In the genomic region with DNA sequence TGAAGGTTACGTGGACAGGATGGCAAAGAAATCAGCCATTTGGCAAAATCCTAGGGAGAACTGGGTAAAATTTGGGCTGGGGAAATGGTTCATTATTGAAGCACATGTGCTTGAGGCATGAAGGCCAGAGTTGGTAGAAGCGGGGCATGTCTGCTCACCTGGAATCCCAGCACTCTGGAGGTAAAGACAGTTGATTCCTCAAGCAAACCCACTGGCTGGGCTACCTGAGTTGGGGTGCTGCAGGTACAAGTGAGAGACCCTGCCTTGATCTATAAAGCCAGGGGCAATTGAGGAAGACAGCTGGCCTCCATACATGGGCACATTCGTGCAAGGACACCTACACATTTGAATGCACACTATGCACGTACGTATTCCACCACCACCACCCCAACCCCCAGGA, we compare ENCODE assay signal across 10 mouse cellular contexts. TPM values are rescaled to one million over a fixed set of nuclear protein-coding genes. Genes with fewer than 3 reads are reported as not detected.
A peak's percentile ranks its signal among the peaks of the same experiment; 100 is the strongest.
DNase-seq lines count a peak whose midpoint lies in the region; ATAC-seq and TF ChIP-seq lines count a peak whose summit lies in the region.
"Had no signal": no experiment of that assay in that cellular context is flagged by ENCODE, and none has a peak within 500 bp of the region (broad histone marks: within the 10 kb centered on the region; RNA-seq: fewer than 3 reads in every experiment).

No protein-coding gene starts in this region.

- no peaks in the 10 kb centered on the region for H3K9me3 ChIP-seq in heart, embryonic 10.5 days
- H3K9me3 ChIP-seq in CH12.LX (replicated peaks; ENCODE audit: low read length) = no peaks in the 10 kb centered on the region
- no peaks in the 10 kb centered on the region for H3K9me3 ChIP-seq in forebrain, embryonic 11.5 days (ENCODE audit: control insufficient read depth, low read length)
- no peaks in the 10 kb centered on the region for H3K9me3 ChIP-seq in limb, embryonic 13.5 days

- dilution Hi-C loops in CH12.LX (cut with MboI; ENCODE audit: extremely low pct_ligation_motif_present, extremely low pct_unique_long_range_greater_than_20kb, low sequenced_read_pairs) = no loop called here

- no peak for ATAC-seq in forebrain, embryonic 11.5 days (replicated peaks; ENCODE audit: low FRiP score)
- no peak for ATAC-seq in limb, embryonic 13.5 days (ENCODE audit: low FRiP score, low read depth)

- H3K4me1 ChIP-seq in heart, embryonic 10.5 days = peaks cover 14% of the 10 kb centered on the region
- peaks cover 4 to 13% of the 10 kb centered on the region in 2 experiments for H3K4me1 ChIP-seq in CH12.LX (ENCODE audit: control insufficient read depth in 1 of 2, insufficient read depth in 2 of 2)
- H3K4me1 ChIP-seq in forebrain, embryonic 11.5 days (replicated peaks; ENCODE audit: control insufficient read depth, insufficient read depth, low read length) = no peaks in the 10 kb centered on the region
- peaks cover 7% of the 10 kb centered on the region for H3K4me1 ChIP-seq in limb, embryonic 13.5 days

- no peak overlapping the region for H3K27ac ChIP-seq in heart, embryonic 10.5 days
- no peak overlapping the region for H3K27ac ChIP-seq in CH12.LX (ENCODE audit: insufficient read depth, low read depth)
- no peak overlapping the region for H3K27ac ChIP-seq in forebrain, embryonic 11.5 days (ENCODE audit: low read depth, low read length)
- no peak overlapping the region for H3K27ac ChIP-seq in limb, embryonic 13.5 days

- TF ChIP-seq EP300 in CH12.LX (IDR thresholded peaks at IDR 0.05; ENCODE audit: low read length) = no peak

- peak overlapping the region; percentile 47 for H3K9ac ChIP-seq in CH12.LX (ENCODE audit: insufficient read depth, low read depth)
- no peak overlapping the region for H3K9ac ChIP-seq in forebrain, embryonic 11.5 days (ENCODE audit: low read length)
- 0 out of 2 replicates have a peak overlapping the region, but pooled peaks have one; percentile 68 for H3K9ac ChIP-seq in limb, embryonic 13.5 days

- H3K4me3 ChIP-seq in heart, embryonic 10.5 days = peak overlapping the region; percentile 83
- H3K4me3 ChIP-seq in CH12.LX (replicated peaks in 1 of 3; ENCODE audit: low read depth in 2 of 3, low read length in 2 of 3, poor library complexity in 1 of 3) = peak overlapping the region in 2 of 3 experiments; percentile 71 to 83
- H3K4me3 ChIP-seq in forebrain, embryonic 11.5 days (ENCODE audit: low read depth, low read length) = peak overlapping the region; percentile 60
- peak overlapping the region; percentile 71 for H3K4me3 ChIP-seq in limb, embryonic 13.5 days

- TF ChIP-seq RAD21 in CH12.LX (IDR thresholded peaks at IDR 0.05; ENCODE audit: low read depth, low read length) = no peak

- no peaks in the 10 kb centered on the region for H3K79me2 ChIP-seq in CH12.LX (replicated peaks; ENCODE audit: control insufficient read depth, extremely low read depth, insufficient read depth, poor library complexity, severe bottlenecking)

- H3K27me3 ChIP-seq in heart, embryonic 10.5 days (ENCODE audit: insufficient read depth, poor library complexity, severe bottlenecking) = peaks cover 3% of the 10 kb centered on the region; the same call in 1 of the 2 replicates
- H3K27me3 ChIP-seq in CH12.LX (replicated peaks) = peaks cover 7% of the 10 kb centered on the region
- no peaks in the 10 kb centered on the region for H3K27me3 ChIP-seq in forebrain, embryonic 11.5 days (ENCODE audit: control insufficient read depth, insufficient read depth, low read length)
- H3K27me3 ChIP-seq in limb, embryonic 13.5 days = no peaks in the 10 kb centered on the region

- in situ Hi-C loops in CH12.LX (cut with MboI; ENCODE audit: low pct_ligation_motif_present, low pct_unique_long_range_greater_than_20kb, low sequenced_read_pairs) = no loop called here

- TF ChIP-seq POLR2A in CH12.LX (IDR thresholded peaks at IDR 0.05; ENCODE audit: low read depth, low read length) = no peak

- H3K4me2 ChIP-seq in CH12.LX (ENCODE audit: insufficient read depth, low read depth, poor library complexity, severe bottlenecking) = peak overlapping the region; percentile 65
- H3K4me2 ChIP-seq in forebrain, embryonic 11.5 days (ENCODE audit: low read depth, low read length, severe bottlenecking) = peak overlapping the region; percentile 52; the same call in 1 of the 2 replicates
- H3K4me2 ChIP-seq in limb, embryonic 13.5 days (replicated peaks) = peak overlapping the region; percentile 72

- no peak for TF ChIP-seq CTCF in CH12.LX (conservative IDR thresholded peaks at IDR 0.05 in 1 of 2, IDR thresholded peaks at IDR 0.05 in 1 of 2; ENCODE audit: low read depth in 2 of 2, low read length in 2 of 2)

- peak; percentile 58 for DNase-seq in heart, embryonic 10.5 days (ENCODE audit: low spot score)
- no peak for DNase-seq in heart, adult 9 months (ENCODE audit: low spot score in 2 of 2)
- no peak for DNase-seq in CH12.LX (ENCODE audit: extremely low read depth)
- DNase-seq in forebrain, embryonic 11.5 days (ENCODE audit: low spot score) = peak; percentile 34
- DNase-seq in right cerebral cortex, postnatal 4 days = no peak
- no peak for DNase-seq in urinary bladder, postnatal 36 days (ENCODE audit: low spot score in 2 of 2)
- no peak for DNase-seq in cerebellum, postnatal 4 days (ENCODE audit: low spot score in 2 of 2)

- peaks cover 41% of the 10 kb centered on the region for H3K36me3 ChIP-seq in heart, embryonic 10.5 days
- peaks cover 22 to 48% of the 10 kb centered on the region in 2 experiments for H3K36me3 ChIP-seq in CH12.LX (replicated peaks in 1 of 2; ENCODE audit: control insufficient read depth in 1 of 2, insufficient read depth in 1 of 2, low read length in 1 of 2)
- no peaks in the 10 kb centered on the region for H3K36me3 ChIP-seq in forebrain, embryonic 11.5 days (ENCODE audit: control insufficient read depth, insufficient read depth, low read length)
- peaks cover 38% of the 10 kb centered on the region for H3K36me3 ChIP-seq in limb, embryonic 13.5 days

- WGBS in heart, embryonic 10.5 days = 91% methylated on average over 5 of the region's 5 CpGs
- WGBS in forebrain, embryonic 11.5 days = 92% methylated on average over 5 of the region's 5 CpGs
- 91% methylated on average over 5 of the region's 5 CpGs for WGBS in limb, embryonic 13.5 days

TF ChIP-seq in CH12.LX, 34 proteins besides CTCF, POLR2A, EP300 and RAD21:
- TF ChIP-seq KAT2A (IDR thresholded peaks at IDR 0.05; ENCODE audit: insufficient replicate concordance, low read length) (no peak), UBTF (IDR thresholded peaks at IDR 0.05; ENCODE audit: low read depth, low read length) (no peak), ZMIZ1 (IDR thresholded peaks at IDR 0.05; ENCODE audit: low read depth, low read length) (no peak), ZKSCAN1 (IDR thresholded peaks at IDR 0.05; ENCODE audit: borderline replicate concordance, low read depth, low read length) (no peak), E2F4 (IDR thresholded peaks at IDR 0.05; ENCODE audit: insufficient replicate concordance, low read depth, low read length) (no peak), JUND (conservative IDR thresholded peaks at IDR 0.05; ENCODE audit: low read depth, low read length) (no peak), CHD1 (IDR thresholded peaks at IDR 0.05; ENCODE audit: low read depth, low read length) (no peak), TCF12 (IDR thresholded peaks at IDR 0.05; ENCODE audit: low read depth, low read length) (no peak), JUN (IDR thresholded peaks at IDR 0.05; ENCODE audit: insufficient read depth, low read depth, low read length) (no peak), ZNF384 (IDR thresholded peaks at IDR 0.05; ENCODE audit: low read depth, low read length) (no peak), MXI1 (IDR thresholded peaks at IDR 0.05; ENCODE audit: low read depth, low read length) (no peak), MAFK (IDR thresholded peaks at IDR 0.05; ENCODE audit: insufficient replicate concordance, low read length) (no peak)

RNA-seq across cellular contexts. Expression of gene Dmac2, which starts 0.9 kb away (rescaled TPM):
- 48.9 and 54.6 TPM in 2 replicates for polyA plus RNA-seq in heart, embryonic 10.5 days (2016; fragmentation: Nextera tagmentation; extraction: Ambion mirVana)
- total RNA-seq in CH12.LX (2012; rRNA removed) (18.7 and 21.4 TPM in 2 replicates), CH12.LX (2014; rRNA removed) (19.8 and 20.6 TPM in 2 replicates)
- 35.0 and 35.1 TPM in 2 replicates for polyA plus RNA-seq in CH12.LX (2012; ENCODE audit: insufficient read length, low read depth)
- polyA plus RNA-seq in forebrain, embryonic 11.5 days (2014; fragmentation: Nextera tagmentation; extraction: Ambion mirVana) = 22.2 and 23.4 TPM in 2 replicates
- polyA plus RNA-seq in limb, embryonic 13.5 days (2015; fragmentation: Nextera tagmentation; extraction: Ambion mirVana) = 37.3 and 39.6 TPM in 2 replicates

RNA-seq across cellular contexts. Expression of gene Erich4, which starts 4.4 kb away (rescaled TPM):
- polyA plus RNA-seq in heart, embryonic 10.5 days (2016; fragmentation: Nextera tagmentation; extraction: Ambion mirVana) = not detected in 2 replicates
- total RNA-seq in CH12.LX (2012; rRNA removed) (not detected in 2 replicates), CH12.LX (2014; rRNA removed) (not detected in 2 replicates)
- polyA plus RNA-seq in CH12.LX (2012; ENCODE audit: insufficient read length, low read depth) = not detected in 2 replicates
- polyA plus RNA-seq in forebrain, embryonic 11.5 days (2014; fragmentation: Nextera tagmentation; extraction: Ambion mirVana) = not detected in 2 replicates
- polyA plus RNA-seq in limb, embryonic 13.5 days (2015; fragmentation: Nextera tagmentation; extraction: Ambion mirVana) = not detected in 2 replicates
- total RNA-seq: MEL had no signal
- polyA plus RNA-seq: neural tube, embryonic 11.5 days had no signal

RNA-seq across cellular contexts. Expression of gene B3gnt8, which starts 6.4 kb away (rescaled TPM):
- polyA plus RNA-seq in heart, embryonic 10.5 days (2016; fragmentation: Nextera tagmentation; extraction: Ambion mirVana) = 5.2 and 5.4 TPM in 2 replicates
- total RNA-seq in CH12.LX (2012; rRNA removed) (0.21 TPM in 2 replicates), CH12.LX (2014; rRNA removed) (not detected in 2 replicates)
- polyA plus RNA-seq in CH12.LX (2012; ENCODE audit: insufficient read length, low read depth) = 0.24 and 0.29 TPM in 2 replicates
- 0.29 and 0.99 TPM in 2 replicates for polyA plus RNA-seq in forebrain, embryonic 11.5 days (2014; fragmentation: Nextera tagmentation; extraction: Ambion mirVana)
- 4.3 and 5.1 TPM in 2 replicates for polyA plus RNA-seq in limb, embryonic 13.5 days (2015; fragmentation: Nextera tagmentation; extraction: Ambion mirVana)

RNA-seq across cellular contexts. Expression of gene Bckdha, which starts 38.7 kb away (rescaled TPM):
- 51.7 and 51.8 TPM in 2 replicates for polyA plus RNA-seq in heart, embryonic 10.5 days (2016; fragmentation: Nextera tagmentation; extraction: Ambion mirVana)
- total RNA-seq in CH12.LX (2012; rRNA removed) (14.9 and 19.9 TPM in 2 replicates), CH12.LX (2014; rRNA removed) (20.8 and 21.4 TPM in 2 replicates)
- 13.4 and 17.2 TPM in 2 replicates for polyA plus RNA-seq in CH12.LX (2012; ENCODE audit: insufficient read length, low read depth)
- 30.5 and 38.0 TPM in 2 replicates for polyA plus RNA-seq in forebrain, embryonic 11.5 days (2014; fragmentation: Nextera tagmentation; extraction: Ambion mirVana)
- 61.6 and 65.0 TPM in 2 replicates for polyA plus RNA-seq in limb, embryonic 13.5 days (2015; fragmentation: Nextera tagmentation; extraction: Ambion mirVana)

RNA-seq across cellular contexts. Expression of gene Exosc5, which starts 38.9 kb away (rescaled TPM):
- polyA plus RNA-seq in heart, embryonic 10.5 days (2016; fragmentation: Nextera tagmentation; extraction: Ambion mirVana) = 50.6 and 74.8 TPM in 2 replicates
- total RNA-seq in CH12.LX (2012; rRNA removed) (105 and 116 TPM in 2 replicates), CH12.LX (2014; rRNA removed) (114 and 123 TPM in 2 replicates)
- 102 and 125 TPM in 2 replicates for polyA plus RNA-seq in CH12.LX (2012; ENCODE audit: insufficient read length, low read depth)
- polyA plus RNA-seq in forebrain, embryonic 11.5 days (2014; fragmentation: Nextera tagmentation; extraction: Ambion mirVana) = 52.2 and 56.4 TPM in 2 replicates
- polyA plus RNA-seq in limb, embryonic 13.5 days (2015; fragmentation: Nextera tagmentation; extraction: Ambion mirVana) = 73.1 and 73.4 TPM in 2 replicates

Comparison
In these comparisons a context has a peak if more than half of its experiments do, and no peak if none do; other contexts are left out.
1. DNase-seq: peak in heart, embryonic 10.5 days (single experiment) and forebrain, embryonic 11.5 days (single experiment); none in heart, adult 9 months (0 of 2), CH12.LX (single experiment), right cerebral cortex, postnatal 4 days (single experiment), urinary bladder, postnatal 36 days (0 of 2) and cerebellum, postnatal 4 days (0 of 2).
2. Peak in every context shown above with its lines, with median percentiles within 50 percentile points of each other: H3K4me3 ChIP-seq and H3K4me2 ChIP-seq.